Mouse (Mus musculus) Patski (cell line): ENCODE results near the gene Lrrc4b. TPM values are rescaled to one million over a fixed set of nuclear protein-coding genes. Genes with fewer than 3 reads are reported as not detected.

Experiments used
- ATAC-seq: fragments of 100-300 bp; one replicate; pipeline ENCODE4 v1.8.0; 2021
- CTCF ChIA-PET: fragments of 350-600 bp; sonication (Branson Sonifier 250); formaldehyde crosslinking; loops from one replicate; lab custom pipeline; 2022; ENCODE audit warnings: inconsistent platforms; lab: Charles Lee
- POLR2A ChIA-PET: fragments of 350-600 bp; sonication (Branson Sonifier 250); formaldehyde crosslinking; loops from one replicate; lab custom pipeline; 2022; ENCODE audit warnings: antibody characterized with exemption, inconsistent platforms; lab: Charles Lee
- DNase-seq: peaks from one replicate; pipeline ENCODE4 v3.0.0-alpha.2; 2011; ENCODE audit warnings: low read depth, low spot score
- H3K27me3 ChIP-seq: fragments of 371-371 bp; one replicate; pipeline ENCODE4 v1.5.1; 2021
- CTCF ChIP-seq: fragments of 100-300 bp; IDR thresholded peaks from one replicate; pipeline ENCODE4 v1.5.1; 2021
- in situ Hi-C: fragments of 300-500 bp; cut with MboI; formaldehyde crosslinking; loops from 3 replicates; pipeline ENCODE4 v1.11.1; 2018; ENCODE audit warnings: low pct_unique_long_range_greater_than_20kb, mixed read lengths
- polyA plus RNA-seq: library from polyadenylated mRNA; unstranded; gene quantifications from one replicate; pipeline ENCODE4 v1.2.3, GENCODE M21; 2021

Lrrc4b gene
- polyA plus RNA-seq, 1 experiment from 2014 or later, result 0.03 TPM

- DNase-seq, result no peak
- ATAC-seq, result peak; percentile 3
- peaks cover 63% of the 10 kb centered on the region for H3K27me3 ChIP-seq
- CTCF ChIA-PET, result no interaction called here
- in situ Hi-C loops, result no loop called here
- TF ChIP-seq CTCF, result no peak
- POLR2A ChIA-PET, result no interaction called here
These were observed 7.4 kb downstream of the Lrrc4b start for GRCm38 (mm10) chr7:44436267-44436666.

GRCm38 (mm10) chr7:44437188-44437587 lies 8.4 kb downstream of the Lrrc4b start:
- H3K27me3 ChIP-seq, result peaks cover 67% of the 10 kb centered on the region

GRCm38 (mm10) chr7:44437933-44438332 lies 9.1 kb downstream of the Lrrc4b start:
- peaks cover 74% of the 10 kb centered on the region for H3K27me3 ChIP-seq
- in situ Hi-C loops, result no loop called here
- no peak for ATAC-seq
- no peak for DNase-seq
- no peak for TF ChIP-seq CTCF
- POLR2A ChIA-PET, result interaction anchor here (0.9 kb wide), 1 partner anchor 116 kb away, joined by 3 read pairs; the partner anchor contains the start of gene Nr1h2
- CTCF ChIA-PET, result no interaction called here

More at GRCm38 (mm10) chr7:44437188-44437587, 8.4 kb downstream of the Lrrc4b start:
- in situ Hi-C loops, result no loop called here
- TF ChIP-seq CTCF, result no peak
- ChIA-PET POLR2A (no interaction called here), CTCF (no interaction called here)
- ATAC-seq, result no peak
- no peak for DNase-seq

- ChIA-PET POLR2A (no interaction called here), CTCF (no interaction called here)
- in situ Hi-C loops, result no loop called here
- H3K27me3 ChIP-seq, result peaks cover 80% of the 10 kb centered on the region
- DNase-seq, result no peak
- no peak for ATAC-seq
- TF ChIP-seq CTCF, result no peak
These were observed 10.9 kb downstream of the Lrrc4b start for GRCm38 (mm10) chr7:44439696-44440095.

- peaks cover 79% of the 10 kb centered on the region for H3K27me3 ChIP-seq
- DNase-seq (no peak), ATAC-seq (no peak)
- ChIA-PET CTCF (no interaction called here), POLR2A (no interaction called here)
- in situ Hi-C loops, result no loop called here
- no peak for TF ChIP-seq CTCF
These were observed 11.7 kb downstream of the Lrrc4b start for GRCm38 (mm10) chr7:44440479-44440878.

GRCm38 (mm10) chr7:44441180-44441579 lies 12.4 kb downstream of the Lrrc4b start:
- H3K27me3 ChIP-seq, result peaks cover 79% of the 10 kb centered on the region
- ChIA-PET POLR2A (no interaction called here), CTCF (no interaction called here)
- DNase-seq, result no peak
- no peak for ATAC-seq
- in situ Hi-C loops, result no loop called here
- TF ChIP-seq CTCF, result no peak

GRCm38 (mm10) chr7:44441648-44442109 lies 12.9 kb downstream of the Lrrc4b start:
- in situ Hi-C loops, result no loop called here
- ChIA-PET POLR2A (no interaction called here), CTCF (no interaction called here)
- ATAC-seq (no peak), DNase-seq (no peak)
- peaks cover 81% of the 10 kb centered on the region for H3K27me3 ChIP-seq
- TF ChIP-seq CTCF, result no peak

- in situ Hi-C loops, result no loop called here
- CTCF ChIA-PET, result no interaction called here
- peaks cover 83% of the 10 kb centered on the region for H3K27me3 ChIP-seq
- no peak for TF ChIP-seq CTCF
- DNase-seq, result no peak
- POLR2A ChIA-PET, result no interaction called here
- ATAC-seq, result no peak
These were observed 13.6 kb downstream of the Lrrc4b start for GRCm38 (mm10) chr7:44442407-44442821.

- H3K27me3 ChIP-seq, result peaks cover 81% of the 10 kb centered on the region
- no peak for ATAC-seq
- ChIA-PET CTCF (no interaction called here), POLR2A (no interaction called here)
- in situ Hi-C loops, result no loop called here
- no peak for DNase-seq
- TF ChIP-seq CTCF, result no peak
These were observed 14.7 kb downstream of the Lrrc4b start for GRCm38 (mm10) chr7:44443268-44444173.

- H3K27me3 ChIP-seq, result peaks cover 78% of the 10 kb centered on the region
- ATAC-seq, result no peak
- no peak for TF ChIP-seq CTCF
- DNase-seq, result no peak
- in situ Hi-C loops, result no loop called here
- POLR2A ChIA-PET, result no interaction called here
- CTCF ChIA-PET, result no interaction called here
These were observed 16.2 kb downstream of the Lrrc4b start for GRCm38 (mm10) chr7:44444886-44445527.

- CTCF ChIA-PET, result no interaction called here
- no peak for ATAC-seq
- TF ChIP-seq CTCF, result no peak
These were observed 16.7 kb downstream of the Lrrc4b start for GRCm38 (mm10) chr7:44445528-44445923.

More at GRCm38 (mm10) chr7:44445528-44445923, 16.7 kb downstream of the Lrrc4b start:
- no peak for DNase-seq
- peaks cover 78% of the 10 kb centered on the region for H3K27me3 ChIP-seq
- in situ Hi-C loops, result no loop called here
- POLR2A ChIA-PET, result no interaction called here
